Mouse (Mus musculus) left cerebral cortex, postnatal 25 days (tissue): ENCODE data around the gene Fam83b. TPM values are rescaled to one million over a fixed set of nuclear protein-coding genes. Genes with fewer than 3 reads are reported as not detected.

Experiments
- DNase-seq, 2 experiments: peaks; one replicate each; pipeline ENCODE4 v3.0.0; 2022; ENCODE audit warnings: low spot score in 2 of 2, mixed read lengths in 1 of 2
- intact Hi-C: fragments of 180-260 bp; cut with DNase I; formaldehyde crosslinking; loops from one replicate; pipeline ENCODE4 v1.15.1; 2025
- total RNA-seq, 2 experiments: library from RNA; stranded (reverse); gene quantifications; 2 replicates each; pipeline ENCODE4 v1.2.3; 2021

The Fam83b gene
- under 1 TPM in 1 of 2 experiments, not detected in 1; 0.14 TPM for total RNA-seq

DNA sequence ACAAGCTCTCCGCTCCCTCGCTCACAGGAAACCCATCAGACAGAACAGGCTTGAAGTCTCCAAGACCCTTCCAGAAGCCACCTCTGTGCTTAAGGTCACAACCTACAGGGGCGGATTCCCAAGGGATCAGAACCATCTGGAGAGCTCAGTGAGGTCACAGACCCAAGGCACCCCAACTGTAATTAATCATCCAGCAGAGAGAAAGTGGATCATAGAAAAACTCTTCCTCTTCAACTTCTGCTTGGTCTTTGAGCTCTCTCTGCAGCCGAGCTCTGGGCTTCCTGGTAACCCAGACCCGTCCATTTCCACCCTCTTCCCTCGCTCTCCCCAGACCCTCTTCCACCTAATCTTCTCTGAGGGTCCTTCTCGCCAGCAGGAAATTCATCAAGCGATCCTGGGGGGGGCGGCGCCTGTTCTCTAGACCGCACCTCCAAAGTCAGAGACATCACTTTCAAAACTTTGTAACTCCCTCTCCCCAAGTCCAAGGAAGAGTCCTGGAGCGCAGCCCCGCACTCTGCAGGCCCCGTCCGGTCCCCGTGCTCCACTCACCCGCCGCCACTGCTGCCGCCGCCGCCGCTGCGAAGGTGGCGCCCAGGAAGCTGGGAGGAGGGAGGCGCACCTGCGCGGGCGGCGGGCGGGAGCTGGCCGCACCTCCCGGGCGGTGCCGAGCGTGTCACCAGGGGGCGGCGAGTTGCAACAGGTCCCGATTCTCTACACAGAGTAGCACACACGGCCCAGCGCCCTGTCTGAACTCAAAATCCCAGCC, at the start of gene Fam83b:
Gene Fam83b (minus strand): TSS at position 602 of the 766 bp plus-strand sequence.
- intact Hi-C loops: no loop called here

DNA sequence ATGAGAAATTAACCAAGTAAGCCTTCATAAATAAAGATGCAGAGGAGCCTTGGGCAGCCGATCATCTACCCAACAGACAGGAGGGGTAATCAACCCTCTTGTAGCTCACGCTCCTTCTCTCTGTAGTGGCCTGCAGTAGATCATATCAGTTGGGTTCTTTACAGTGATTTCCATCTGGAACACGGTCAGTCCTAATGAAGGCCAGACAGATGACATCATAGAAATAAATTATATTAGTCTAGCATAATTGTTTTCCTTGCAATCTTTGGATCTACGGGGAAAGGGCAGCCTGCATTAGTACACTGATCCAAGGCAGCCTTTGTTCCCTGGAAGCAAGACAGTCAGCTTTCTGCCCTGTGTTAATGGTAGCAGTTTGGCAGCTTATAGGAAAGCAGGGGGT, 47.2 kb upstream of the Fam83b start:
- intact Hi-C loops: no loop called here
- no peak for DNase-seq

More for the DNA sequence above, at the start of gene Fam83b:
- no peak for DNase-seq

- intact Hi-C loops: no loop called here
- no peak for DNase-seq
Observed at GRCm38 (mm10) chr9:76603744-76604143, 36.8 kb upstream of the Fam83b start.

- DNase-seq: no peak
Observed at GRCm38 (mm10) chr9:76602874-76603273, 36.0 kb upstream of the Fam83b start.

GRCm38 (mm10) chr9:76597395-76597794, 30.5 kb upstream of the Fam83b start:
- DNase-seq: no peak
- intact Hi-C loops: no loop called here

More at GRCm38 (mm10) chr9:76602874-76603273, 36.0 kb upstream of the Fam83b start:
- intact Hi-C loops: no loop called here

- no peak for DNase-seq
- intact Hi-C loops: no loop called here
Observed at GRCm38 (mm10) chr9:76593841-76594240, 26.9 kb upstream of the Fam83b start.

DNA sequence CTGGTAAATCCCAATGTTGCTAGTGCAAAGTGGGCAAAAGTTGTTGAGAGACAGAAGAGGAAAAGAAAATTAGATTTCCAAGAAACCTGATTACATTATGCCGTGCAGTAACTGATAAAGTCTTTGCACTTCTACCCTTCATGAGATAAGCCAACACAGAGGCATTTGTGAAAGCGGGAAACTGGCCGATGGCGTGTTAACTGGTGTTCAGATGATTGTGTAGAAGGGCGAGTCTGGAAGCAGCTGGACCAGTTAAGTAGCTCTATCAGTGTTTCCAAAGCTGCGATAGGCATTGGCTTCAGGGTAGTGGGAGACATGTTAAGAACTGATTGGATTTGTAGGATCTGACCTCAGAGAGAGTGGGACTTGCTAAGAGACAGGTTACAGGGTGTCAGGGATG, 17.0 kb upstream of the Fam83b start:
- DNase-seq: no peak
- intact Hi-C loops: no loop called here

DNA sequence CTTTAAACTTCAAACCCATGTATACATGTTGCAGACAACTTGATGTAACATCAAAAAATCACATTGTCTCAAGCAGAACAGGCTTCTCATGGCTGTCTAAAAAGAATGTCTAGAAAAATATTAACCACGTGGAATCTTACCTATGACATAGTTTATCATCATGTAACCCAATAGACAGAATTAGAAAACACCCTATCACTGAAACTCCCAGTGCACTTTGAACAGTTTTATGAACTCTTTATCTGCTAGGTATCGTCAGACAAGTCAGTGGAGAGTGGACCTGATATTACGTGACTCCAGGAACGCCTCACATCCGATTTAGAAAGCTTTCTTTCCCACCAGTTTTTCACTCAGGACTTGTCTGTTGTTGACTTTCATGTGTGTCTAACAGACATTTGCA, 15.1 kb upstream of the Fam83b start:
- intact Hi-C loops: no loop called here
- no peak for DNase-seq

DNA sequence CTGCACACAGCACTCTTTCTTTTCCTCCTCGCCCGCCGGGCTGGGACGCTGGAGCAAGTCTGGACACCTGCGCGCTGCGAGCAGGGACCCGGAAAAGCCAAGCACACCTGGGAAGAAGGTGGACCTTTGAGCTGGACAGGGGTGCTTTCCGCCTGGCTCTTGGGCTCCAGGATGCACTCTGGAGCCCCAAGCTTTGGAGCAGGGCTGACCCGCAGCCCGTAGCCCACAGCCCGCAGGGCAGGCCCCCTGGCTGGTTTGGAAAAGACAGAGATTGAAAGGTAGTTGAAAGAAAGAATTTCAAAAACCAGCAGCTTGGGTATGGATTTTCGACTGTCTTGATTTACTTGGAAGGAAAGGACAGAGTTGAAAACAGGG, 352 bp upstream of the Fam83b start:
- no peak for DNase-seq
- intact Hi-C loops: no loop called here

DNA sequence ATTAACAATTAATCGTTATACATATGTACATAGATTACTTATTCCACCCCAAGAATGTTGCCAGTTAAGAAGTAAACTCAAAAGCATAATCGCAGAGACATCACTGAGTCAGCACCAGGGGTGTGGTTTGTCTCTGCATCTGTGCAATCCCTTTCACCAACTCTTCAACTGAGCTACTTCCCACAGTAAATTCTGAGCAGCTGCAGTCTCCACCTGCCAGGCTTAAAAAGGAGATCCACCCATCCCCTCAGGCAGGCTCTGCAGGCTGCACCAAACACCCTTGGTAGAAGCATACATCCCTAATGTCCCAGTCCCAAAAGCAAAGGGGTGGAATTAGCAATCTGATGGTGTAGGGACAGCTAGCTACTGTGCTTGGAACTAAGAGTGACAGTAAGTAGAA, 1.3 kb downstream of the Fam83b start:
- DNase-seq: peak in 1 of 2 experiments; percentile 31
- intact Hi-C loops: no loop called here

DNA sequence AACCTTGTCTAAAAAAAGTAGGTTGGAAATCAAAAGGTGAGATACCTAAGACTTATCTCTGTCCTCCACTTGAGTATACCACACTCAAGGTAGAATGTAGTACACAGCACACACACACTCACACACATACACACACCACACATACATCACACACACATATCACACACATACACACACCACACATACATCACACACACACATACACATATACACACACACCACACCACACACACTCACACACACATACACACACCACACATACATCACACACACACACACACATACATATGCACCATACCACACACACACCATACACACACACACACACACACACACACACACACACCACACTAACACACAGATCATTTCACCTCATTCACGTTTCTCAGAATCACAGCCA, 2.8 kb downstream of the Fam83b start:
- DNase-seq: no peak
- intact Hi-C loops: no loop called here

GRCm38 (mm10) chr9:76562794-76563193, 4.1 kb downstream of the Fam83b start:
- peak in 1 of 2 experiments; percentile 16 for DNase-seq
- intact Hi-C loops: no loop called here

GRCm38 (mm10) chr9:76559240-76559639, 7.7 kb downstream of the Fam83b start:
- intact Hi-C loops: no loop called here
- DNase-seq: no peak

DNA sequence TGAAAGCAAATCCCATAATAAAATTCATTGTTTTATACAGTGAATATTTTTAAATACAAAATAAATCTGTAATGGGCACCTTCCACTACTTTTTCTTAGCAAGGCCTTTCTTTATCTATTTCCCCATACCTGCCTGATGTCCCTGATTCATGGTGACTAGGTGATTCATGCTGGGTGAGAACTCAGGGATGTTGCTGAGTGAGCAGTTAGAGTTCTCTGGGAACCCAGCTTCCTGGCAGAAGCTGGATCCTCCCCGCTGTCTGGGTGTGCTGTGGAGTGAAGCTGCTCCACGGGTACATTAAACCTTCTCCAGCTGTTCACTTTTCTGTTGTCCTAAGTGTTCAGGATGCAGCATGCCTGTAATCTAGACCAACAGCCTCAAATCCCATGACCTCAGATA, 13.2 kb downstream of the Fam83b start:
- intact Hi-C loops: no loop called here
- no peak for DNase-seq

DNA sequence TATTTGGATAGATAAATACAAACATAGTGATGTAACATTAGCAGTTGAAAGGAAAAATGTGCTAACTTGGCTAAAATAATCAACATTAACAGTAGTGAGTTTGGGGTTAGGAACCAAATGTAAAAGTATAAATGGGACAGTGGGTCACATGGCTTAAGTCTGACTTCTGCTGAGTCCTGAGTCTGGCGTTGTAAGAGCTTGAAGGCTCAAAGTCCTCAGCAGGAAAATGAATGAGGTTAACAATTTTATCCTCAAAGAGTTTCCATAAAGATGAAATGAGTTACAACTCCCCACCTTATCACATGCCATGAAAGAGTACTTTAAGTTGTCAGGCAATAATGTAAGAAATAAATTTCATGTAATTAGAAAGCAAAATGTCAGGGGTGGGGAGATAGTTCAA, 13.8 kb downstream of the Fam83b start:
- intact Hi-C loops: no loop called here
- DNase-seq: no peak

DNA sequence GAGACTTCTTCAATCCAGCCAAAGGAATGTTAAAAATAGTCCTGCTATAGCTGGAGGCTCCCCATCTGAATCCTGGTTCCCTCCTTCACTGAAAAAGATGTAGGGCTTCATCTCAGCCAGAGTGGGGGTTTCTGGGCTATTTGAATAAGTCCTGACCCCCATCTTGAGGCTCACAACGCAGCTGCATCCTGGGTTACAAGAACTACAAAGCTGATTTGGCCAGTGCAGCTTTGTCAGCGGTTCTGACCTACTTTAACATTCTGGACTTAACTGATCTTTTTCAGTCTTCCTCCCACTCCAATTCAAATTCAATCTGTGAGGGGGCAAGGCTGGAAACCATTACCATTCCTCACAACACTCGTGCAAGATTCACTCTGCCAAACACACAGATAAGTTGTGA, 20.2 kb downstream of the Fam83b start:
- DNase-seq: peak in 1 of 2 experiments; percentile 44
- intact Hi-C loops: no loop called here

DNA sequence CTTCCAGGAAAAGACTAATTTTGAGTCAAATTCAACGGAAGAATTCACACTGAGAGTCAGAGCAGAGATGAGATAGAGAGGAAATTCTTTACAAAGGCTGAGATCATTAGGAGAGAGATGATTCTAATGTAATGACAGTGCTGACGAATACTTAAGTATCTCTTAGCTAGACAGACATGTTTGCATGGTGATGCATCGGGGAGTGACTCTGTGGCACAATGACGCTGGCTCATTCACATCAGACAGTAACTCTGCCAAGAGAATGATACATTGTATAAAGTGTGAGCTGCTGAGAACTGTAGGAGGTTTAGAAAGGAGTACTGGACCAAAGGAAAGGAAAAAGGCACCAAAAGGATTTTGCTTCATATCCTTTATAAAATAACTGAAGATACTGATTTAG, 26.2 kb downstream of the Fam83b start:
- intact Hi-C loops: no loop called here
- DNase-seq: peak in 1 of 2 experiments; percentile 35

DNA sequence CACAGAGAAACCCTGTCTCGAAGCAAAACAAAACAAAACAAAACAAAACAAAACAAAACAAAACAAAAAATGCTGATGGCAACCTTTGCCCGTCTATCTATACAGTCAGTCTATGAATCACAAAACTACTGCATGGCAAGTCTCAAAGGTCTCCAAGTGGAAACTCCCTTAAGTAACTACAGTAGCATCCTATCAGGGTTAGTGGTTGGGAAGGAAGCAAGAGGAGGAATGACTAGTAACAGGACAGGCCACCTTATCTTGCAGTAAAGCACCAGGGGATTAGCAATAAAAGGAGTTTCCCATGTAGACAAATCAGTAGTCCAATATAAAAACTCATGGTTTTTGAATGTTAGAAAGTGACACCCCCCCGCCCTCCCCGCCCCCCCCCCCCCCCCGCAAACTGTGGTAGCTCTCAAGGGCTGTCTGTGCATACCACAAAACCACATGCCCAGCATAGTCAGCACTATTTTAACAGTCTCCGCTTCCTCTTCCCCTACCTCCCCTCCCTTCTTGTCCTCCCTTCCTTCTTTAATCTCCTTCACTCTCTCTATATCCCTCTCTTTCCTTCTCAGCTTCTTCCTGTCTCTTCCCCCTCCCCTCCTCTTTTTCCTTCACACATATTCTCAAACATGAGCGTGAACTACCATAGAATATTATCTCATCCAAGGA, 26.8 kb downstream of the Fam83b start:
- intact Hi-C loops: no loop called here
- no peak for DNase-seq

GRCm38 (mm10) chr9:76539271-76539670, 27.6 kb downstream of the Fam83b start:
- intact Hi-C loops: no loop called here
- DNase-seq: no peak

GRCm38 (mm10) chr9:76536032-76536431, 30.9 kb downstream of the Fam83b start:
- no peak for DNase-seq
- intact Hi-C loops: no loop called here

GRCm38 (mm10) chr9:76532403-76532802, 34.5 kb downstream of the Fam83b start:
- peak in 1 of 2 experiments; percentile 34 for DNase-seq
- intact Hi-C loops: no loop called here
